Mouse (Mus musculus): ENCODE results near the gene B4galt4.

GRCm38 (mm10) chr16:38743941-38744673, 2.0 kb downstream of the B4galt4 start:
- TF ChIP-seq EP300 (optimal IDR thresholded peaks at IDR 0.05): no peak
- no peak for TF ChIP-seq CTCF (IDR thresholded peaks at IDR 0.05; ENCODE audit: low read depth)

Data from stomach, postnatal 0 days (tissue).